Mouse (Mus musculus): Measurements from ENCODE around the gene 6430571L13Rik.
"Not testable (repeated sequence)": the region's sequence is repeated elsewhere in the genome, so short reads cannot be mapped to it uniquely, and the experiment has no call there.

6430571L13Rik gene

GRCm38 (mm10) chr9:107340267-107340859 is at the start of gene 6430571L13Rik:
Gene 6430571L13Rik (plus strand): TSS chr9:107340602.
- DNase-seq, result peak; percentile 94

- DNase-seq, result peak; percentile 80 to 91
These were observed 49.5 kb upstream of the 6430571L13Rik start for GRCm38 (mm10) chr9:107290897-107291296.

DNA sequence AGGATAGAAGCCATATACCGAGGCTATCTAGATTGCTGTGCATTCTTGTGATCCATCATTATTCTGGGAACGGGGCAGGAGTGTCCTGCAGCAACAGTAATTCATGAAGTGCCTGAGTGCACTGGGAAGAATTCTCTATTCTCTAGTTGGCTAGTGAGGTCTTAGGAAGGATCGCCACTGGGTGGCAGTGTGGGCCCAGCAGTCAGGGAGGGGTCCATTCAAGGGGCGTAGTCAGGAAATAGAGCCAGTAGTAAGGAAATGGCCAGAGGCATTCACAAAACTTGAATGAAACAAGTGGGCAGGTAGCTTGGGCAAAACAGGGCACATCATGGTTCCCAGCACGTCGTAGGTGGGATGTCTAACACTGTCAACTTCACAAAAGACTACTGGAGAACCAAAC is 46.2 kb upstream of the 6430571L13Rik start:
- DNase-seq, result peak; percentile 83 to 91

- peak; percentile 67 to 74 for DNase-seq
These were observed 44.8 kb upstream of the 6430571L13Rik start for GRCm38 (mm10) chr9:107295616-107296015.

DNA sequence AAGGTAGTCTGAATTCAATTTTAAA is 44.6 kb upstream of the 6430571L13Rik start, which contains the start of gene Cish:
TSS of gene Cish (plus strand) at position 11 of the 25 bp plus-strand sequence.
- no peak for DNase-seq

GRCm38 (mm10) chr9:107296041-107296440 is 44.4 kb upstream of the 6430571L13Rik start:
- no peak for DNase-seq

GRCm38 (mm10) chr9:107296501-107296965 is 43.9 kb upstream of the 6430571L13Rik start:
- peak; percentile 96 to 97 for DNase-seq

DNA sequence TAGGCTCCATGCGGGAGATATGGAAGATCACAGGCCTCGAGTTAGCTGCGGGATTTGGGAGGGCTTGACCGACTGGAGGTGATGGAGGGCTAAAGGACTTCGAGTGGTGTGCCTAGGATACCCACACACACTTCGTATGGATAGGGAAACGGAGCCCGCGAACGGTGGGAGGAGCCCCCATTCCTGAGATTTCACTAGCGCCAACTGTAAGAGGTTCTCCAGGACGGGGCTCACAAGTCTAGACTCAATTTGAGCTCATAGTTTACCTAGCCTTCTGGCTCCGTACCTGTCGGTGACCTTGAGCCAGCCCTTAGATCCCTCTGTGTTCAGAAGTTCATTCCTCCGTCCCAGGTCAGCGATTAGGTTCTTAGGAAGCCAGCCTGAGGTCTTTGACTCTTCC is 43.3 kb upstream of the 6430571L13Rik start:
- peak in 1 of 2 experiments; percentile 55 for DNase-seq

GRCm38 (mm10) chr9:107297658-107298057 is 42.7 kb upstream of the 6430571L13Rik start:
- no peak for DNase-seq

DNA sequence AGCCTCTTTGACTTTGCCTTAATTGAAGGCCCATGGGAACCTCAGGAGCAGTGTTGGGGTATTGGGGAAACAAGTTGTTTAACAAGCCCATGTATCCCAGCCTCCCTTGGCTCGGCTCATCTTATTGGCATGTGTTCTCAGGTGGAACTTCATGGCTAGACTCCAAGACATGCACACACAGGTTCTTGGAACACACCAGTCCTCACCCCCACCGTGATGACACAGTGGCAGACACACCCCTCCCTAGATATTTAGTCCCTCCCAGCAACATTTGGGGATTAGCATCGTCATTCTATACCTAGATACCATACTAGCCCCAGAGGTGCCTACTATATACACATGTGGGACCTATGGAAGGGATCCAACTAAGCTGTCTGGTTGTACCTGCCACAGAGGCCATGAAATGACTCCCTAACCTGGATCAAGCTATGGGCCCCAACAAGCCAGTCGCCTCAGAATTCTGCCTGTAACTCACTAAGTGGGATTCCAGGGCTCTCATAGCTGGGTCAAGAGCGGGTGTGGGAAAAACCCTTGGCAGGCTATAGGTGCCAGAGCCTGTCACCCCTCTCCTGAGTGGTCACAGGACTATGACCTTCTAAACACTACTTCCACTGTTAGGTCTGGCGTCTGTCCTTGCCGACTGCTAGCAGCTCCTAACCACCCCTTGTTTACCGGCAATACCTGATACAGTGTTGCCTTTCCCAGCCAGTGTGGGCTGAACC is 42.2 kb upstream of the 6430571L13Rik start:
- DNase-seq, result peak; percentile 64 to 85

GRCm38 (mm10) chr9:107298876-107299275 is 41.5 kb upstream of the 6430571L13Rik start:
- DNase-seq, result no peak

- DNase-seq, result no peak
These were observed 40.6 kb upstream of the 6430571L13Rik start for GRCm38 (mm10) chr9:107299783-107300182.

DNA sequence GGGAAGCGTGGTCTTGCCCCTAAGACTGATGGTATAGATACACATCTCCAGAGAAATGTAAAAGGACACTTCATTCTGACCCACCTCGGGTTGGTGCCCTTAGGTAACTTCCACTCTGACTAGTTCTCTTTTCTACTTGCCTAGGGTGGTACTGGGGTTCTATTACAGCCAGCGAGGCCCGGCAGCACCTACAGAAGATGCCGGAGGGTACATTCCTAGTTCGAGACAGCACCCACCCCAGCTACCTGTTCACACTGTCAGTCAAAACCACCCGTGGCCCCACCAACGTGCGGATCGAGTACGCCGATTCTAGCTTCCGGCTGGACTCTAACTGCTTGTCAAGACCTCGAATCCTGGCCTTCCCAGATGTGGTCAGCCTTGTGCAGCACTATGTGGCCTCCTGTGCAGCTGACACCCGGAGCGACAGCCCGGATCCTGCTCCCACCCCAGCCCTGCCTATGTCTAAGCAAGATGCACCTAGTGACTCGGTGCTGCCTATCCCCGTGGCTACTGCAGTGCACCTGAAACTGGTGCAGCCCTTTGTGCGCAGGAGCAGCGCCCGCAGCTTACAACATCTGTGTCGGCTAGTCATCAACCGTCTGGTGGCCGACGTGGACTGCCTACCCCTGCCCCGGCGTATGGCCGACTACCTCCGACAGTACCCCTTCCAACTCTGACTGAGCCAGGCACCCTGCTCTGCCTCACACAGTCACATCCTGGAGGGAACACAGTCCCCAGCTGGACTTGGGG is 40.0 kb upstream of the 6430571L13Rik start:
- no peak for DNase-seq

- peak; percentile 43 to 75 for DNase-seq
These were observed 38.7 kb upstream of the 6430571L13Rik start for GRCm38 (mm10) chr9:107301554-107302331.

GRCm38 (mm10) chr9:107302592-107302991 is 37.8 kb upstream of the 6430571L13Rik start:
- DNase-seq, result no peak

DNA sequence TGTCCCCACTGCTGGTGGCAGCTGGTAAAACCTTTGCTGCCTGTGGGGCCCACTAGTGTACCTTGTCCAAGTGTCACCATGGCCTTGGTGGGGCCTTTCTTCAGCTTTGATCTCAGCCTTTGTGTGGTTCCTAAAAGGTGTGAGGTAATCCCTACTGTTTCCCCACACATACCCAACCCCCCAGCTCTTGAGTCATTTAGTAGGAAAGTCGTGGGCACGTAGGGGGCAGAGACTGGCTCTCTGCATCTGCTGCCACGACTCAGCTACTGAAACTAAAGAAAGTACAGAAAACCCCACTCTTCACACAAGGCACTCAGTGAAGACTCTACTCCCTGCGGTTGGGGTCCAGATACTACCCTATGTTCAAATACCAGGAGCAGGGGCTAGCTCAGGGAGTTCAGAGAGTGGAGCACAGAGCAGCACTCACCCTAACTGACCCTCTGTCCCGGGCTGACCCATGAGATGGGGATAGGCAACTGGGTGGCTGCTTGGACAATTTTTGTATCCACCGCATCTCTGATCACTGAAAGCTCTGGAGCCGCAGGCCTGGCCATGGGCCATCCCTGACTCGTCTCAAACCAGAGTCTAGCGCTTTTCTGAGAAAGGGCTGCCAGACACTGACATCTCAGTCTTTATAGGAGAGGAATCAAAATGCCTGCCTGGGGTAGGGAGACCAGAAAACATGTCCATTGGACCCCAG is 37.1 kb upstream of the 6430571L13Rik start:
- DNase-seq, result no peak

- DNase-seq, result no peak
These were observed 36.5 kb upstream of the 6430571L13Rik start for GRCm38 (mm10) chr9:107303900-107304299.

GRCm38 (mm10) chr9:107304383-107304782 is 36.0 kb upstream of the 6430571L13Rik start:
- DNase-seq, result no peak

GRCm38 (mm10) chr9:107305012-107305411 is 35.4 kb upstream of the 6430571L13Rik start:
- no peak for DNase-seq

GRCm38 (mm10) chr9:107305601-107306542 is 34.5 kb upstream of the 6430571L13Rik start:
- peak; percentile 56 to 62 for DNase-seq

- DNase-seq, result not testable (repeated sequence)
These were observed 33.7 kb upstream of the 6430571L13Rik start for GRCm38 (mm10) chr9:107306673-107307072.
